Mouse (Mus musculus): ENCODE results near the gene Zmynd8. TPM values are rescaled to one million over a fixed set of nuclear protein-coding genes. Genes with fewer than 3 reads are reported as not detected.
A peak's percentile ranks its signal among the peaks of the same experiment; 100 is the strongest.

Gene Zmynd8
- polyA plus RNA-seq, 1 experiment = 20.7 TPM

- TF ChIP-seq MYOG (IDR thresholded peaks at IDR 0.05; ENCODE audit: control insufficient read depth, extremely low read depth, insufficient read length) (no peak), CEBPB (IDR thresholded peaks at IDR 0.05; ENCODE audit: low read depth) (no peak), CTCF (IDR thresholded peaks at IDR 0.05; ENCODE audit: control insufficient read depth, insufficient read depth, insufficient read length) (no peak), MAX (IDR thresholded peaks at IDR 0.05) (no peak), MYOD1 (IDR thresholded peaks at IDR 0.05; ENCODE audit: control insufficient read depth, insufficient read length, low read depth) (no peak), USF1 (IDR thresholded peaks at IDR 0.05; ENCODE audit: low read depth) (no peak), FOSL1 (IDR thresholded peaks at IDR 0.05; ENCODE audit: insufficient read depth, low read length, poor library complexity, severe bottlenecking) (no peak)
- Histone ChIP-seq H3K79me2 (ENCODE audit: control insufficient read depth, insufficient read depth) (peaks cover 42% of the 10 kb centered on the region), H3K27me3 (ENCODE audit: control insufficient read depth, insufficient read depth, insufficient read length) (no peaks in the 10 kb centered on the region), H3K79me3 (ENCODE audit: low read depth) (peaks cover 32% of the 10 kb centered on the region), H3K4me3 (ENCODE audit: insufficient read depth, poor library complexity, severe bottlenecking) (no peak overlapping the region), H3ac (ENCODE audit: control insufficient read depth, insufficient read length, low read depth) (no peak overlapping the region), H3K36me3 (ENCODE audit: control insufficient read depth, insufficient read depth) (peaks cover 13% of the 10 kb centered on the region)
Observed at GRCm38 (mm10) chr2:165885225-165885950, 13.4 kb downstream of the Zmynd8 start.

GRCm38 (mm10) chr2:165884577-165885224 is 14.1 kb downstream of the Zmynd8 start:
- Histone ChIP-seq H3K4me3 (ENCODE audit: insufficient read depth, poor library complexity, severe bottlenecking) (peak overlapping the region; percentile 39), H3K36me3 (ENCODE audit: control insufficient read depth, insufficient read depth) (peaks cover 20% of the 10 kb centered on the region), H3K27me3 (ENCODE audit: control insufficient read depth, insufficient read depth, insufficient read length) (no peaks in the 10 kb centered on the region), H3ac (ENCODE audit: control insufficient read depth, insufficient read length, low read depth) (peak overlapping the region; percentile 69), H3K79me3 (ENCODE audit: low read depth) (peaks cover 37% of the 10 kb centered on the region), H3K79me2 (ENCODE audit: control insufficient read depth, insufficient read depth) (peaks cover 49% of the 10 kb centered on the region)
- TF ChIP-seq CEBPB (IDR thresholded peaks at IDR 0.05; ENCODE audit: low read depth) (no peak), MAX (IDR thresholded peaks at IDR 0.05) (peak; percentile 15)

GRCm38 (mm10) chr2:165883846-165884576 is 14.8 kb downstream of the Zmynd8 start:
- peaks cover 27% of the 10 kb centered on the region for H3K36me3 ChIP-seq (ENCODE audit: control insufficient read depth, insufficient read depth)
- peaks cover 56% of the 10 kb centered on the region for H3K79me2 ChIP-seq (ENCODE audit: control insufficient read depth, insufficient read depth)
- peak; percentile 79 for TF ChIP-seq USF1 (IDR thresholded peaks at IDR 0.05; ENCODE audit: low read depth)
- TF ChIP-seq CEBPB (IDR thresholded peaks at IDR 0.05; ENCODE audit: low read depth) = no peak

GRCm38 (mm10) chr2:165883006-165883405 is 15.8 kb downstream of the Zmynd8 start:
- peaks cover 33% of the 10 kb centered on the region for H3K36me3 ChIP-seq (ENCODE audit: control insufficient read depth, insufficient read depth)
- peak overlapping the region; percentile 30 for H3ac ChIP-seq (ENCODE audit: control insufficient read depth, insufficient read length, low read depth)
- H3K79me2 ChIP-seq (ENCODE audit: control insufficient read depth, insufficient read depth) = peaks cover 66% of the 10 kb centered on the region
- TF ChIP-seq CTCF (IDR thresholded peaks at IDR 0.05; ENCODE audit: control insufficient read depth, insufficient read depth, insufficient read length) (no peak), CEBPB (IDR thresholded peaks at IDR 0.05; ENCODE audit: low read depth) (no peak), MAX (IDR thresholded peaks at IDR 0.05) (no peak), MYOG (IDR thresholded peaks at IDR 0.05; ENCODE audit: control insufficient read depth, extremely low read depth, insufficient read length) (no peak)
- H3K27me3 ChIP-seq (ENCODE audit: control insufficient read depth, insufficient read depth, insufficient read length) = no peaks in the 10 kb centered on the region
- H3K79me3 ChIP-seq (ENCODE audit: low read depth) = peaks cover 47% of the 10 kb centered on the region
- peak overlapping the region; percentile 39 for H3K4me3 ChIP-seq (ENCODE audit: insufficient read depth, poor library complexity, severe bottlenecking)

More at GRCm38 (mm10) chr2:165883846-165884576, 14.8 kb downstream of the Zmynd8 start:
- peak overlapping the region; percentile 39 for H3K4me3 ChIP-seq (ENCODE audit: insufficient read depth, poor library complexity, severe bottlenecking)
- peaks cover 42% of the 10 kb centered on the region for H3K79me3 ChIP-seq (ENCODE audit: low read depth)
- H3ac ChIP-seq (ENCODE audit: control insufficient read depth, insufficient read length, low read depth) = peak overlapping the region; percentile 60
- no peaks in the 10 kb centered on the region for H3K27me3 ChIP-seq (ENCODE audit: control insufficient read depth, insufficient read depth, insufficient read length)

GRCm38 (mm10) chr2:165881585-165882431 is 17.0 kb downstream of the Zmynd8 start:
- H3K4me3 ChIP-seq (ENCODE audit: insufficient read depth, poor library complexity, severe bottlenecking) = no peak overlapping the region
- H3K27me3 ChIP-seq (ENCODE audit: control insufficient read depth, insufficient read depth, insufficient read length) = no peaks in the 10 kb centered on the region
- peak; percentile 9 for TF ChIP-seq CEBPB (IDR thresholded peaks at IDR 0.05; ENCODE audit: low read depth)
- no peak for TF ChIP-seq MAX (IDR thresholded peaks at IDR 0.05)
- peaks cover 52% of the 10 kb centered on the region for H3K79me3 ChIP-seq (ENCODE audit: low read depth)
- no peak overlapping the region for H3ac ChIP-seq (ENCODE audit: control insufficient read depth, insufficient read length, low read depth)
- H3K36me3 ChIP-seq (ENCODE audit: control insufficient read depth, insufficient read depth) = peaks cover 43% of the 10 kb centered on the region
- H3K79me2 ChIP-seq (ENCODE audit: control insufficient read depth, insufficient read depth) = peaks cover 78% of the 10 kb centered on the region
